Comparison of ENCODE assay signal across 8 mouse cellular contexts in the genomic region with DNA sequence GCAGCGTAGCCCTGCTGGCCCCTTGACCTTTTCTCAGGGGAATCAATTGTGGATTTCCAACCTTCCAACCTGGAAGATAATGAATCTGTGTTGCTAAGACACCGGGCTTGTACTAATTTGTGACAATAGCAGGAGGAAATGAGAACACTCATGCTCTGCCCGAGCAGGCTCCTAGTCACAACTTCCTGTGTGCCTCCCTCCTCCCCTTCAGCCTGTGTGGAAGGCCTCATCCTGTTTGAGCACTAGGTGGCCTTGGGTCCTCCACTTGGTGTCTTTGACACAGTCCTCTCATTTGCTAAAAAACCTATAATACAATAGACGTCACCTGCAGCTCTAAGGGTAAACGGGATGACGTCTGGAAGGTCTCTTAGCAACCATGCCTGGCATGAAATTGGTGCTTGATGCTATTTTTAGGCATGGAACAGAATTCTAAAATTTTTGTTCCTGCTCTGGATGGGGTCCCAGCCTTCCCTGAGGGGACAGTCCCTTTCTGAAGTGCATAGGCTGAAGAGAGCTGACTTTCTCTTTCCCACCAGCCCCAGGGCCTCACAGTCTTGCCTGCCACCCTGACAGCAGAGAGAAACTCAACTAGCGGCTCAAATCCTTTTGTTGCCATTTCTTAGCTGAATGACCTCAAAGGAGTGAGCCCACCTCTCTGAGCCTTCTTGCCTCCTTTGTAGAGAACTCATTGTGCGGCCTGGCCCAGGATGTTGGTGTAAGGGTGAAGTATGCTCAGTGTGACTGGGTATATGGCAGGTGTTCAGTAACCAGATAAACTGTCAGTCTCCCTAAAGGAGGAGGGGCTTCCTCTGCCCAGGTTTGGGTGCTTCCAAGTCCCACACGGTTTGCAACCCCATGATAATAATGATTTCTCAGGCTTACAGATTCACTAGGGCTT.
DNase-seq lines count a peak whose midpoint lies in the region; ATAC-seq and TF ChIP-seq lines count a peak whose summit lies in the region.

No protein-coding gene starts in this region.

- H3K4me2 ChIP-seq in liver, embryonic 13.5 days = no peak overlapping the region
- no peak overlapping the region for H3K4me2 ChIP-seq in heart, postnatal 0 days (ENCODE audit: low read depth, low read length)

- TF ChIP-seq EP300 in heart, postnatal 0 days (IDR thresholded peaks at IDR 0.05; ENCODE audit: low read depth) = no peak

- no peaks in the 10 kb centered on the region for H3K9me3 ChIP-seq in liver, embryonic 13.5 days (replicated peaks)
- H3K9me3 ChIP-seq in heart, postnatal 0 days (replicated peaks; ENCODE audit: control insufficient read depth, low read length) = no peaks in the 10 kb centered on the region

- no peak overlapping the region for H3K9ac ChIP-seq in liver, embryonic 13.5 days
- H3K9ac ChIP-seq in heart, postnatal 0 days (replicated peaks; ENCODE audit: low read depth, low read length) = no peak overlapping the region

- ATAC-seq in liver, embryonic 13.5 days (ENCODE audit: low read depth) = no peak
- peak; percentile 71 for ATAC-seq in heart, postnatal 0 days (ENCODE audit: insufficient read depth, low read depth)

- no peak overlapping the region for H3K4me3 ChIP-seq in liver, embryonic 13.5 days (replicated peaks)
- no peak overlapping the region for H3K4me3 ChIP-seq in heart, postnatal 0 days (ENCODE audit: low read depth, low read length)

- H3K27me3 ChIP-seq in liver, embryonic 13.5 days = no peaks in the 10 kb centered on the region
- no peaks in the 10 kb centered on the region for H3K27me3 ChIP-seq in heart, postnatal 0 days (ENCODE audit: control insufficient read depth, insufficient read depth, low read length)

- H3K27ac ChIP-seq in liver, embryonic 13.5 days = 0 out of 2 replicates have a peak overlapping the region, but pooled peaks have one; percentile 1
- H3K27ac ChIP-seq in heart, postnatal 0 days (ENCODE audit: low read depth) = peak overlapping the region; percentile 57

- TF ChIP-seq CTCF in heart, postnatal 0 days (IDR thresholded peaks at IDR 0.05; ENCODE audit: low read depth) = peak; percentile 34

- WGBS in liver, embryonic 13.5 days (ENCODE audit: insufficient replicate concordance) = 53% methylated on average over 9 of the region's 9 CpGs
- 49% methylated on average over 9 of the region's 9 CpGs for WGBS in heart, postnatal 0 days

- peaks cover 23% of the 10 kb centered on the region for H3K4me1 ChIP-seq in liver, embryonic 13.5 days (replicated peaks)
- peaks cover 10% of the 10 kb centered on the region for H3K4me1 ChIP-seq in heart, postnatal 0 days (ENCODE audit: control insufficient read depth, insufficient read depth)

- peak; percentile 43 for DNase-seq in adrenal gland, postnatal 10 days
- DNase-seq in adrenal gland, postnatal 4 days (ENCODE audit: low spot score in 2 of 2) = no peak
- no peak for DNase-seq in liver, embryonic 13.5 days
- DNase-seq in liver = no peak
- peak; percentile 50 for DNase-seq in heart, postnatal 0 days (ENCODE audit: low spot score)
- peak; percentile 35 for DNase-seq in lung, postnatal 25 days (ENCODE audit: low spot score)
- DNase-seq in spleen, postnatal 36 days (ENCODE audit: low spot score in 2 of 2) = peak; percentile 34 to 45
- no peak for DNase-seq in yolk sac, embryonic 10.5 days (ENCODE audit: low spot score)

- no peaks in the 10 kb centered on the region for H3K36me3 ChIP-seq in liver, embryonic 13.5 days
- no peaks in the 10 kb centered on the region for H3K36me3 ChIP-seq in heart, postnatal 0 days (replicated peaks; ENCODE audit: control insufficient read depth, insufficient read depth, low read length)

Comparison
In these comparisons a context has a peak if more than half of its experiments do, and no peak if none do; other contexts are left out.
1. DNase-seq: peak in adrenal gland, postnatal 10 days (single experiment), heart, postnatal 0 days (single experiment), lung, postnatal 25 days (single experiment) and spleen, postnatal 36 days (2 of 2); none in adrenal gland, postnatal 4 days (0 of 2), liver, embryonic 13.5 days (single experiment), liver (single experiment) and yolk sac, embryonic 10.5 days (single experiment).